Mouse (Mus musculus): Measurements from ENCODE around the gene Errfi1.

DNA sequence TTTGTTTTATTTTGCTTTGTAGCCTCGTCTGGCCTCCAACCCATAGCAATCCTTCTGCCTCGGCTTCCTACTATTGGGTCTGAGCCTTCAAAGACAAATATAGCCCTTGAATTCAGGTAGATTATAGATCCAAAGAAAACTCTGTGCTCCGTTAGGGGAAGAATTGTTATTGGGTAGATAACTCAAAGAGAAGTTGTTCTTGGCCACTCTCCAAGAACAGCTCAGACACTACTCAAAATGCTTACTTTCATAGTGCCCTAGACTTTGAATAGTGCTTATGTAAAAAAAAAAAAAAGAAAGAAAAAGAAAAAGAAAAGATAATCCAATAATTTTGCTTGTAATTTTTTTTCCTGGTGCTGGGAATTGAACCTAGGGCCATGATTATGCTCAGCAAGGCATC lies 22.4 kb upstream of the Errfi1 start:
- no peak for TF ChIP-seq CTCF (IDR thresholded peaks at IDR 0.05; ENCODE audit: borderline replicate concordance, extremely low read depth, insufficient read depth, insufficient read length)
- TF ChIP-seq POLR2A (IDR thresholded peaks at IDR 0.05; ENCODE audit: borderline replicate concordance, extremely low read depth, insufficient read depth, insufficient read length, poor library complexity, severe bottlenecking), result no peak

All from brain, embryonic 14.5 days (tissue).